Mouse (Mus musculus) frontal cortex, adult (tissue): ENCODE measurements around the gene Gm7168.
A peak's percentile ranks its signal among the peaks of the same experiment; 100 is the strongest.
"Not testable (repeated sequence)": the region's sequence is repeated elsewhere in the genome, so short reads cannot be mapped to it uniquely, and the experiment has no call there.

Experiments
- ATAC-seq: cut with Nextera tagmentation; 2 replicates; pipeline ENCODE4 v1.9.2; 2017; ENCODE audit warnings: mild to moderate bottlenecking, moderate library complexity, mixed read lengths; ENCODE audit not compliant: low TSS enrichment

Gene Gm7168

DNA sequence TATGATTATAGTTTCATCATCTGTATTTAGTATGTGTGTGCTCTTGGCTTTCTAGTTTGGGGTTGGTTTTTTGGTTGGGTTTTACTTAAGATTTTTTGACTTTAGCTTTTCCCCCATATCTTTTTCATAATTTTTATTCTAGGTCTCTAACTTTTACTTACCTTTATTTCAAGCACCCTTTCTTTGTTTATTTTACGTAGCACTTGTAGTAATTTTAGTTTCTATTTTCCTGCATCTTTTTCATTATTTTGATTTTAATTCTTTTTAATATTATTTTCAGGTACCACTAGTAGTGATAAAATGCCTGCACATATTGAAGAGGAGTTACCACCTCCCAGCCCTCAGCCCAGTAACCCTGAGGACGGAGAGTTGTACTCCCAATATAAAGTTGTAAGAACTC is at the start of gene Gm7168:
Gene Gm7168, plus strand, starts transcription at position 301 of the 400 bp plus-strand sequence.
- not testable (repeated sequence) for ATAC-seq

GRCm38 (mm10) chr17:13898838-13899237 is 49.3 kb upstream of the Gm7168 start:
- no peak for ATAC-seq

GRCm38 (mm10) chr17:13899241-13899640 is 48.9 kb upstream of the Gm7168 start:
- no peak for ATAC-seq

- ATAC-seq, result no peak
Observed at GRCm38 (mm10) chr17:13903793-13904192, 44.4 kb upstream of the Gm7168 start.

- no peak for ATAC-seq
Observed at GRCm38 (mm10) chr17:13907082-13907481, 41.1 kb upstream of the Gm7168 start.

- ATAC-seq, result no peak
Observed at GRCm38 (mm10) chr17:13907681-13908080, 40.5 kb upstream of the Gm7168 start.

- ATAC-seq, result no peak
Observed at GRCm38 (mm10) chr17:13913951-13914350, 34.2 kb upstream of the Gm7168 start.

DNA sequence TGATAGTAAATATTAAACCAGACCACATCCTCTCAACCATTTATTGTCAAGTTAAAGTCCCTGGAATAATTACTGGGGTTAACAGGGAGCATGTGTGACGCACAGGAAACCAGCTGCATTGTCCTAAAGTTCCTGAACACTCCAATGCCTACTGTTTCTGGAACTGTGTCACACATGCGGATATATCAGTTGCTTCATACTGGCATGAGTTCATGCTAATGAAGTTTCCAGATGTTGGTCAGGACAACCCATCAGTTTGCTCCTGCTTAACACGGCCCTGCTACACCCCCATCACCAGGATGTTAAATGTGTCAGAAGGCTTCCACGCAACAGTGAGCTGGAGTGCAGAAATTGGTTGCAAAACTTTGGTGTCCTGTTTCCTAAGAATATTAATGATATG is 33.6 kb upstream of the Gm7168 start:
- no peak for ATAC-seq

- no peak for ATAC-seq
Observed at GRCm38 (mm10) chr17:13920771-13921170, 27.4 kb upstream of the Gm7168 start.

GRCm38 (mm10) chr17:13923418-13923817 is 24.8 kb upstream of the Gm7168 start:
- ATAC-seq, result no peak

- 0 out of 2 replicates have a peak, but pooled peaks have one; percentile 46 for ATAC-seq
Observed at GRCm38 (mm10) chr17:13924588-13924987, 23.6 kb upstream of the Gm7168 start.

- ATAC-seq, result no peak; the same call in 1 of the 2 replicates
Observed at GRCm38 (mm10) chr17:13925931-13926330, 22.2 kb upstream of the Gm7168 start.

DNA sequence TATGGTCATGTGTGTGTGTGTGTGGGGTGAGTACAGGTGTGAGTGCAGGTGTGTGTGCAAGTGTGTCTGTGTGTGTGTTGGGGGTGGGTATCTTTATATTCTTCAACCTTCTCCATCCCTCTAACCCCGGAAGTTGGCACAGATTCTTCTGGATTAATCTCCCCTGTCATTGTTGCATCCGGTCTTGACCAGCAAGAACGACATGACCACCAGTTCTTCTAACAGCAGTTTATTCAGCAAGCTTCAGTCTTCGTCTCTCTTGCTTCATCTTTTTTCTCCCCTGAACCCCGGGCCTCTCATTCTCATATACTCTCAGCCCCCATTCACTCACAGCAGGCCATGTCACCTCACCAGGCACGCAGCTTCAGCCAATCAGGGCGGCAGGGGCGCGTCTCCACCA is 17.8 kb upstream of the Gm7168 start:
- no peak for ATAC-seq

DNA sequence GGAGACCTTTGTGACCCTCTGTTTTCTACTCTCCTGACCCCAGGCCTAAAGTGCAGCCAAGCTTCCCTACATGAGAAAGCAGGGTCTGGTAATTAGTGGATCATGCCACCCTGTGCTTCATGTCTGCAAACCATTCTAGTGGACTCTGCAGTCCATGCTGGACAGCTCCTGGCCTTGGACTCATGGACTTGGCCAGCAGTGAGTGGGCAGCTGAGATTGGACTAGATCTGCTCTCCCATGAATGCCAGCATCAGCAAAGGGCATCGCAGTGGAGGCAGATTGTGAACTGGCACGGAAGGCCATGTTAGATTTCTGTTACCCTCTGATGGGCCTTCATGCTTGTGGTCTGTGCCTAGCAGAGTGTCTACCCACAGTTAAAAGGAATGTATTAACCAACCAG is 12.8 kb upstream of the Gm7168 start:
- ATAC-seq, result not testable (repeated sequence)

GRCm38 (mm10) chr17:13937787-13938186 is 10.4 kb upstream of the Gm7168 start:
- ATAC-seq, result no peak

- no peak for ATAC-seq
Observed at GRCm38 (mm10) chr17:13938652-13939051, 9.5 kb upstream of the Gm7168 start.

DNA sequence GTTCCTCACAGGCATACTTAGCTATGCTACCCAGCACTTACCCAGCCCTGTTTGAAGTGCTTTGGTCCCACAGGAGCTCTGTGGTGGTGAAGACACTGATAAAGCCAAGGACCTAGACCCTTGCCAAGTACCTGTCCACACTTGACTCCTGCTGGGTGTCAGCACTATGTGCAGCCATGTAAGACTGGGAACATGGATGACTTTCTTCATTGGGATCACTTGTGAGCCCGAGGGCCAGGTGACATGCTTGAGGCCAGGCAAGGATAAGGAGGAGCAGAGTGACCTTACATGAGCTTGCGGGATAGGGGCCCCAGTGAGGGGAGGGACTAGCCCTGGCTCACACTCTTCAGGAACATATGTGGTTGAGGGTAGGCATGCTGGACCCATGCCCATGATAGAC is 8.9 kb upstream of the Gm7168 start:
- ATAC-seq, result not testable (repeated sequence)

- no peak for ATAC-seq
Observed at GRCm38 (mm10) chr17:13940487-13940886, 7.7 kb upstream of the Gm7168 start.

DNA sequence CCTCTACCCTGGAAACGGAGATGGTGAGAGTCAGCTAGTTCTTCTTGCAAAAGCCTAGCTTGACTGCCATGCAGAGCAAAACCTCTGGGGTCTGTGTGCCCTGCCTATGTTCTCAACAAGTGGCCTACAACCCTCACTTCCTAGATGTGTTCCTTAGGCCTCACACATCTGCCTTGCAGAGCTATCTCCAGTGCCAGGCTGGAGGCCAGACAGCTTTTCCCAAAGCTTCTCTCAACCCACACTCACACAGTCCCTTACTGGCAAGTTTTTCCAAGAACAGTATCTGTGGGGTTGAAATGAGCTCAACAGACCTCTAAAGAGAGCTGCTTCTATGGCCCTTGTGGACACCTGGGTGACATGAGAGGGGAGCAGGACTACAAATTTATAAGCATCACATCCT is 3.4 kb downstream of the Gm7168 start:
- peak; percentile 65; the same call in 1 of the 2 replicates for ATAC-seq

DNA sequence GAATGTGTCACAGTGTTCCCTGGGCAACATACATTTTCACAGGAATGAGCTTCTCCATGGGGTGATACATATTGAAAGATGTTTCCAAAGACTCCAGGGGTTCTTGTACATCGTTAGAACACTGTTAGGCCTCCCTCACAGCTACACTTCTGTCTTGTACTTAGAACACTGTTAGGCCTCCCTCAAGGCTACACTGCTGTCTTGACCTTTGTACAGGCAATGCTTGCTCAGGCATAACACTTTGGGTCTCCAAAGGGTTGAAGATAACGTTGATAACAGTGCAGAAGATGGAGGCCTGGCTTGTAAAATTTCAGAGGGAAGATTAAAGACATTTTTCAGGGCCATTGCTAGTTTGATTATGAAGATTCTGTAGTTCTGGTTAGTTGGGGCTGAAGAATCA is 10.0 kb downstream of the Gm7168 start:
- ATAC-seq, result not testable (repeated sequence)

DNA sequence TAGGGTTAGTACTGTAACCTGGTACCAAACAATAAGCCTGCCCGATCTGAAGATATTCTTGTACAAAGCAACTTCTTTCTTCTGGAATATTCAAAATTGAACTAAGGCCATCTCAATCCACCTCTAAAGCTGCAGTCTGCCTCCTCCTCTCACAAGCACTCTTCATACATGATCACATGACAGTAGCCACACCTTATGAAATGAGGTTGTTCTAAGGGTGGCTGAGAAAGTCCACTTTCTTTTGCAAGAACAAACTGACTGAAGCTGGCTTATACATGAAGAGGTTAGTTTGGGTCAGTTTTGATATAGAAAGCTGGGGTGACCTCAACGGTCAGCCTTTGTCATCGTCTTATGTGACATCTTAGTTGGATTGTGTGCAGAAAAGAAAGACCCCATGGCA is 14.1 kb downstream of the Gm7168 start:
- ATAC-seq, result not testable (repeated sequence)

GRCm38 (mm10) chr17:13965048-13965447 is 16.9 kb downstream of the Gm7168 start:
- ATAC-seq, result peak; percentile 93

DNA sequence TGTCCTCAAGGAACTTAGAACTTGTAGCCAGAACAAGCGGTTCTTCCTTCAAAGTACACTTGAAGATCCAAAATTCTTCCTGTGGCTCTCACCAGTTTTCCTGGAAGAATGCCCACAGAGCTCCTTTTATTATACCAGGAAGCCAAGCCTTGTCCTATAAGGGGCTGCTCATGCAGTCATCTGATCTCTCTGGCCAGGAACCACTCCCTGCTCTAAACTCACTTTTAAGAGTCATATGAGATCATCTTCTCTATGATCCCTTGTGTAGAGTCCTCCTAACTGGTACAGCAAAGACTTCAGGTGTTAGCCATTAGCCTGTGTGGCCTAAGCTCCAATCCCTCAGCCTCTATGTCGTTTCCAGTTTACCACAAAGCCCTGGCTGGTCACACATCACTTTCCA is 21.7 kb downstream of the Gm7168 start:
- ATAC-seq, result not testable (repeated sequence)

GRCm38 (mm10) chr17:13970796-13971195 is 22.6 kb downstream of the Gm7168 start:
- not testable (repeated sequence) for ATAC-seq
